Mouse (Mus musculus): ENCODE measurements around the gene Tmem233.

Gene Tmem233

DNA sequence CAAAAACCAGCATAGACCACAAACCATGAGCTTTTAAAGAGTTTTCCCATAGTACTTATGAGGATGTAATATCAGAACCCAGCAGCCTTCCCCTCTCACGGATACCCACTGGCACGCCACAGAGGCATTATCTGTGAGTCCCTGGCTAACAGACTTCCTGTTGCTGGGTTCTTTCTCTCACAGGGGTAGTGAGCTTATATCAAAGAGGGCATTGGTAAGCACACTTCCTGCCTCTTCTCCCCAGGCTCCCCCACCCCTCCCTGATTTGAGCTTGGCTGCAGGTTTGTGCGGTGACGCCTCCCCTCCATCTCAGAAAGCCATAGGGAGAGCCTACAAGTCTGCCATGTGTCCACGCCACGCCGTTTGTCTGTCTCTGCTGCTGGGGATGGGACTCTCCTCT is 54.0 kb downstream of the Tmem233 start:
- no peak for ATAC-seq (ENCODE audit: low TSS enrichment)

DNA sequence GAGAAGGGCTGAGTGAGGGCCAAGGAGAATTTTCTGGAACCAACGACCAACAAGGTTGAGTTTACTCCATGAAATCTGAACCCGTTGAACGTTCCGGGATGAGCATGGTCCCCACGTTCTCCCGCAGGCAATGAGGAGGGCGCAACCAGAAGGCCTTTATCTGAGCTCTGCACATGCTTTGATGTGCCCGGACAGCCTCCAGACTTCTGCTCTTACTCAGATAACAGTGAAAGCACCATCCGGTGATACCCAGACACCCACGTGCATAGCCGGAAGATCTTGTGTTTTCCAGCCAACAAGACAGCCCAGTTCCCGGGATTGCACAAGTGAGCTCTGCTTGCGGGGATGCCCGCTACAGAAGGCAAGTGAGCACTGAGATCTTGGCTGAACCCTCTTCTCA is 56.5 kb downstream of the Tmem233 start:
- ATAC-seq (ENCODE audit: low TSS enrichment), result no peak

- ATAC-seq (ENCODE audit: low TSS enrichment), result no peak
These were observed 56.9 kb downstream of the Tmem233 start for GRCm38 (mm10) chr5:116026107-116026506.

DNA sequence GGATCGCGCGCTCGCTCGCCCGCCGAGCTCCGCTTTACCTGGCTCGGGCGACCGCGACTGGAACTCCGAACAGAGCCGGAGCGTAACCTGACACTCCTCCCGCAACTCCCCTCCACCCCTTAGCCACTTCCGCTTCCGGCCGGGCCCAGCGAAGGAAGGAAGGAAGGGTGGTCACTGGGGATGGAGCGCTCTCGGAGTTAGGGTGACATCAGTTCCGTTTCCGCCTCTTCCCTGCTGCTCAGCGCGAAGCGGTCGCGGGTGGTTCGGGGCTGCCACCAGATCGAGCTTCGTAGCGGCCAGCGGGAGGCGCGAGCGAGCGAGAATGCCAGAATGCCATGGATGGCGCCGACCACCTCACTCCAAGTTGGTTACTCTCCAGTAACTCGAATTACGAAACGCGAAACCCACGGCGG is 58.7 kb downstream of the Tmem233 start, which contains the start of gene Prkab1:
Prkab1 (minus strand) TSS at position 182 of the 413 bp plus-strand sequence.
- ATAC-seq (ENCODE audit: low TSS enrichment), result peak; percentile 99

- peak; percentile 33 for ATAC-seq (ENCODE audit: low TSS enrichment)
These were observed 59.2 kb downstream of the Tmem233 start for GRCm38 (mm10) chr5:116023821-116024284.

GRCm38 (mm10) chr5:116023251-116023661 is 59.8 kb downstream of the Tmem233 start:
- ATAC-seq (ENCODE audit: low TSS enrichment), result peak; percentile 20; the same call in 1 of the 2 replicates

DNA sequence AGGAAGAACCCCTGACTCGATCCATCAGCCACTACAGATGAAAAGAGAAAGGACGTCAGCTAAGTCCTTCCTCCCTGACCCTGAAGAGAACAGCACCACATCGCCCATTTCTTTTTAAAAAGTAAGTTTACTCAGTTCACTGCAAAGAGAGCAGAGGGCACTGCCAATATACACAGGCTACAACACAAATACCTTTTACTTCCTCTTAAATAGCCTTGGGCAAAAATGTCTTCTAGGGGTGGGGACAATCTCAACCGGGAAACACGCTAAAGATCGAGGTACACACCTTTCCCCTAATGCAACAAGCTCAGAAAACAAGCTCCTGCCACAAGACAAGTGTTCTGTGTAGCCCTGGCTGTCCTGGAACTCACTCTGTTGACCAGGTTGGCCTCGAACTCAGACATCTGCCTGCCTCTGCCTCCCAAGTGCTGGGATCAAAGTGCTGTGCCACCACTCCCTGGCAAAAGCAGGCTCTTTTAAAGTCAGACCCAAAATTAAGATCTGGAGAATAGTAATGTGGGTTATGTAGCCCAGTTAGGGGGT is 60.3 kb downstream of the Tmem233 start:
- ATAC-seq (ENCODE audit: low TSS enrichment), result no peak

GRCm38 (mm10) chr5:116022131-116022530 is 60.9 kb downstream of the Tmem233 start:
- no peak for ATAC-seq (ENCODE audit: low TSS enrichment)

DNA sequence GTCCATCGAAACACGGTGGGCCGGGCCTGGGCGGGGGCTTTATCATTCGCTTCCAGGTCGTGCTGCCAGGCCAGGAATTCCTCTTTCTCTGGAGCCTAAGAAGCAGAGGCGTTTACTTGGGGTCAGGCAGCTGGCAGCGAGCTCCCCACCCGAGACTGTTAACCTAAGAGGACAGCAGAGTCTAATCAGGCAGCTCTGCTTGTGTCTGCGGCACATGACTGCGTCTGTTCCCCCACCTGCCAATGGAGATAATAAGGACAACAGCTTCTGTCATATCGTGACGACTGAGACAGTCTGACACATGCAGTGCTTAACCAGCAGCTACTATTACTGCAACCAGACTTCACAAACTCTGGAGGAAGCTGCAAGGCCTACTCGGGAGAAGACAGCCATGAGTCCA is 61.5 kb downstream of the Tmem233 start:
- no peak for ATAC-seq (ENCODE audit: low TSS enrichment)

- no peak for ATAC-seq (ENCODE audit: low TSS enrichment)
These were observed 63.7 kb downstream of the Tmem233 start for GRCm38 (mm10) chr5:116019371-116019770.

DNA sequence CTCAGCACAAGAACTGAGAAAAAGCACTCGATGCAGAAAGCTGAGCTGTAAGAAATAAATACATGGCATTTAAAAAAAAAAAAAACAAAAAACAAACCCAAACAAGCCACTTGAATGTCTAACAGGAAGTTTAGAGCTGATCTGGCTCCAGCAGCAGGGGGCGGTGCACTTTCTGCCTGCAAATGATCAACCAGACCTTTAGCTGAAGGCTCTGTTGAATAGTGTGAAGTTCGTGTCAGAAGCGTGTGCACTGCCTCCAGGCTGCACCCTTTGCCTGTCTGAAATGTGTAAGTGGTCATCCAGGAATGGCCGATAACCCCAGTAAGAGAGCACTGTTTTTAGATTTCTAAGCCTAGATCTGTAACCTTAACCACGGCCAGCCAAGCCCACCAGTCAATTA is 64.3 kb downstream of the Tmem233 start:
- no peak for ATAC-seq (ENCODE audit: low TSS enrichment)

- no peak for ATAC-seq (ENCODE audit: low TSS enrichment)
These were observed 64.8 kb downstream of the Tmem233 start for GRCm38 (mm10) chr5:116018196-116018595.

GRCm38 (mm10) chr5:116017391-116017790 is 65.7 kb downstream of the Tmem233 start:
- no peak for ATAC-seq (ENCODE audit: low TSS enrichment)

- ATAC-seq (ENCODE audit: low TSS enrichment), result peak; percentile 69
These were observed 66.5 kb downstream of the Tmem233 start for GRCm38 (mm10) chr5:116016542-116016941.

GRCm38 (mm10) chr5:116014237-116014636 is 68.8 kb downstream of the Tmem233 start:
- no peak for ATAC-seq (ENCODE audit: low TSS enrichment)

DNA sequence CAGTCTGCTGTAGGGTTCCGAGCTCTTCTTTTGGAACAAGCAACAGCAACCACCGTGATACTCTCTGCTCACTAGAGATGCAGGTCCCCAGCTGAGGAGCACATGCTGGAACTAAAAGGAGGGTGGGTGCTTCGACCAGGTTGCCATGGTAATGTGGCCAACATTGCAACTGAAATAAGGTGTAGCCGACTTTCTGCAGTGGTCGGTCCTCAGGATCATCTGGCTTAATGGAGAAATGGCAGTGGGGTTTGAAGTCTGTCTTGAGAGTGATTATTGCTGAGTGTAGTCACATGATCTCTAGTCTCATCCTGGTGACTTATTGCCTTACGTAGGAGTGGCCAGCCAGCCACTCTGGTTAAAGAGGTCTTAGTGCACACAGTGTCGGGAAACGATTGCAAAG is 69.2 kb downstream of the Tmem233 start:
- no peak for ATAC-seq (ENCODE audit: low TSS enrichment)

DNA sequence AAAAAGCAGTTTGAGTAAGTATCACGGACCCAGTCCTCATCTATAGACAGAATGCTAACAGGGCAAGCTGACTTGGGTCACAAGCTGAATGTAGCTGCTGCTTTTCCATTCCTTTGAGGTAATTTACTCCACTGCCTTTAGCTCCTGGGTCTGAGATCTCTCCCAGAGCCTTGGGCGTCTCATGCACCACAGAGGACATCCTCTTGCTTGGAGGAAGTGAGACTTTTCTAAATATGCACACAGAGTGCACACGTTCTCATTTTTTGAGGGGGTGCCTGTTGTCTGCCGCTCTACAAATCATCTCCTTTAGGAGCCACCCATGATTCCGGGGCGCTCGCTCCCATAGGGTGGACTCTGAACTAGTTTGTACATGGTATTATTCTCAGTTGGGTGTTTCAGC is 70.5 kb downstream of the Tmem233 start:
- ATAC-seq (ENCODE audit: low TSS enrichment), result peak; percentile 31; the same call in 1 of the 2 replicates

DNA sequence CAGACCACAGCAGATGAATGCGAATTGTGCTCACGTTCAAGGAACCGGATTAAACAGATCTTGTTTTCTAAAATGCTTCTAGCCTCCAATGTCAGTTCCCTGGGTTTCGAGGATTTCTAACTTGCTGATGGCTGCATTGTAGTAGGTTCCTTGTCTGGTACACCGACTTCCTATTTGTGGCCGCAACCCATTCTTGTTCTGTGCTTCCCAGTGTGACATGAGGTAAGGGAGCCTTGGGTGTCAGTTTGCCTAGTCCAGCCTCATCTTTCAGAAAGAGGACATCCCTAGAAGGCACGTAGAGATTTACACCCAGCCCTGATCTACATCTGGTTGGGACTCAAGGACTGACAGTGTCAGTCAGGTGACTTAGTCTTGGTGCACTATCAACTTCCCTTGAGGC is 71.3 kb downstream of the Tmem233 start:
- ATAC-seq (ENCODE audit: low TSS enrichment), result no peak

GRCm38 (mm10) chr5:116009884-116010627 is 73.0 kb downstream of the Tmem233 start:
- no peak for ATAC-seq (ENCODE audit: low TSS enrichment)

DNA sequence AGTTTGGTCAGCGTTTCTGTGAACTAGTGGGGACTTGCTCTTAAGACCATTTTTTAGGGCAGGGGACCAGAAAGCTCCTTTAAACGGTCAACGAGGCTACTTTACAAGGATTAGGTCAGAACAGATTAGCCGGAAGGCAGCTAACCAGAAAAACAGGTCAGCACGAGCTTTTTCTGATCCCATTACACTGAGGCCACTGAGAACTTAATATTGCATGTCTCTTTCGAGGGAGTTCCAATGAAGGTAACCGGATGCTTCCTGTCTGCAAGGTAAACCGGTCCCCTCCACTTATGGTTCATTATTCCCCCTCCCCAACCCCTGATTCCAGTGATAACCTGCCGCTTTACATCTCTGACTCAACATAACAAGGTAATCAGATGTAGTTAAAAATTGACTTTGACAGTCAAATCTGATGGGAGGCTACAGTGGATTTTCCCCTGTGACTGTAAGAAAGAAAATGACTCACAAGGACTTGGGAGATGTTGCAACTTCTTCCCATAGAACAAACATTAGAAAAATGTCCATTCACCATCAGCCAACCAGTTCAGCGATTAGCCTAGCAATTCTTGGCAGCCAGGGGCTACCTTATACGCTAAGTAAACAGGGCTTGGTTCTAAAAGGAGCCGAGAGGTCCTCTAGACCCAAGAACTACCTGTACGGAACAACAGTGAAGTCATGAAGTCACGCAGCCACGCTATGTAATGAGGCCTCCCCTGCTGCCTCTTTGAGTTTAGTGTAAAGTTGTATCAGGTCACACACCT is 73.8 kb downstream of the Tmem233 start:
- ATAC-seq (ENCODE audit: low TSS enrichment), result no peak

DNA sequence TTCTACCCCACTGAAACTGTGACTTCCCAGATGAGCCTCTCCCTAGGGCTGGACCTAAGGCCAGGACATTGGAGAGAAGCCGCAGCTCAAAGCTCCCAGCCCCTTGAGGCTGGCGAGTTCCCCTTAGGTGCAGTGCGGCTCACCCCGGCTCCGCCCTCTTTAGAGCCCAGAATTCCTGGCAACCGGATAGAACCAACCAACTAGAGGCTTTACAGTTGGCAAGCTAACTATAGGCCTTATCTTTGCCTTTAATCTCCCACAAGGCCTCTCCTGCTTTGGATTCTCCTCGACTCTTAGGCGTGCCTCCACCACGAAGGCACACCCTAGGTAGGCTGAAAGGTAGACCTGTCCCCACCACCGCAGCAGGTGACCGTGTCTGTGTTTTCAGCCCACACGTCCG is 75.3 kb downstream of the Tmem233 start:
- ATAC-seq (ENCODE audit: low TSS enrichment), result no peak

DNA sequence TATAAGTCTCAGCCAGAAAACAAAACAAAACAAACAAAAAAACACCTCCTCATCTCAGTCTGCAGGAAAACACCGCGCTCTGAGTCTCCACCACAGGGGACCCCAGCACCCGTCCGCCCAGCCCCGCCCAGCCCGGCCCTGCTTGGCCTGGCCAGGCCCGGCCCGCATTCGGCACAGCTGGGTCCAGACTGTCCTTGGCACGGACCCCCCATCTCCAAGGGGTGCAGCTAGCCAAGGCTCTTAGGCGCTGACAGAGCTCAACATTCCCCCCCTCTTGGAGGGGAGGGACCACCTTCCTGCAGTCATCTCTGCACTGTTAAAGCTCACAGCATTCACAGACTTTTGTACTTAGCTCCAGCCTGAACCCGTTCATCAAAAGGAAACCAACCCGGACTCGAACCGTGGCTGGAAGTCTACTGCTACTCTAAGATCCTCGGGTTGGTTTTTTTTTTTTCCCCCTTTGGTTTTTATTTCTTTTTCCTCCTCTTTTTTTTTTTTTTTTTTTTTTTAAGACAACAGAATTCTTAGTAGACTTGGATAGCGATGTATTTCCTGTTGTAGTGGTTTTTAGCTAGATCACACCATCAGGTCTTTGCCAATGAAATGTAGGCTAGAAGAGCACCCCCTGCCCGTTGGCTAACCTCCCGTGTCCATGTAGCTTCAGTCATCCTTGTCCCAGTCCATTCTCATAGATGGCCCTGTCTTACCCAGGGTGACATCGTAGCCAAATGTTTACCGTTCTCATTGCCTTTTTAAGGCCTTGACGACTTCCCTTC is 76.5 kb downstream of the Tmem233 start:
- ATAC-seq (ENCODE audit: low TSS enrichment), result no peak

All from frontal cortex, adult (tissue).